Mouse (Mus musculus) heart, adult 2 months (tissue): ENCODE measurements around the gene Dtd1. TPM values are rescaled to one million over a fixed set of nuclear protein-coding genes. Genes with fewer than 3 reads are reported as not detected.

Experiments used
- DNase-seq, 2 experiments: peaks; one replicate each; pipeline ENCODE4 v3.0.0; 2021
- H3K27ac ChIP-seq: fragments of 200-600 bp; 2 replicates; pipeline ENCODE4 v1.8.1; 2022
- H3K27me3 ChIP-seq: fragments of 200-500 bp; 2 replicates; pipeline ENCODE4 v1.6.1; 2012; ENCODE audit warnings: mild to moderate bottlenecking, low read length, inconsistent platforms, mixed read lengths; ENCODE audit not compliant: control insufficient read depth, insufficient read depth
- H3K36me3 ChIP-seq: fragments of 200-500 bp; 2 replicates; pipeline ENCODE4 v1.6.1; 2012; ENCODE audit warnings: low read length, inconsistent platforms; ENCODE audit not compliant: control insufficient read depth, insufficient read depth
- H3K4me1 ChIP-seq: fragments of 200-500 bp; 2 replicates; pipeline ENCODE4 v1.6.1; 2011; ENCODE audit warnings: low read length; ENCODE audit not compliant: control insufficient read depth, insufficient read depth
- H3K4me3 ChIP-seq: fragments of 200-600 bp; 2 replicates; pipeline ENCODE4 v1.8.1; 2022
- H3K79me2 ChIP-seq: fragments of 200-500 bp; replicated peaks from 2 replicates; pipeline ENCODE4 v1.6.1; 2012; ENCODE audit warnings: mild to moderate bottlenecking, inconsistent platforms, low read length, moderate library complexity, mixed read lengths; ENCODE audit not compliant: control insufficient read depth, insufficient read depth
- H3K9ac ChIP-seq: fragments of 200-500 bp; 2 replicates; pipeline ENCODE4 v1.6.1; 2012; ENCODE audit warnings: low read depth, mild to moderate bottlenecking, control low read depth, inconsistent platforms, low read length, mixed read lengths
- CTCF ChIP-seq: fragments of 200-600 bp; IDR thresholded peaks from 2 replicates; pipeline ENCODE4 v1.8.1; 2022; ENCODE audit warnings: antibody characterized with exemption, mild to moderate bottlenecking, moderate library complexity
- EP300 ChIP-seq: fragments of 200-500 bp; IDR thresholded peaks from 2 replicates; pipeline ENCODE4 v1.6.1; 2011; ENCODE audit warnings: low read depth, low read length, control low read depth; ENCODE audit not compliant: insufficient read depth
- POLR2A ChIP-seq: fragments of 200-500 bp; IDR thresholded peaks from 2 replicates; pipeline ENCODE4 v1.6.1; 2011; ENCODE audit warnings: mild to moderate bottlenecking, low read depth, low read length, control low read depth; ENCODE audit not compliant: insufficient read depth
- WGBS: fragments of 180-500 bp; shearing (Covaris S2); methylation state at CpG from one replicate; pipeline ENCODE4 v1.1.7; 2018; 5-methylcytosine and 5-hydroxymethylcytosine counted together
- intact Hi-C: fragments of 180-260 bp; cut with DNase I; formaldehyde crosslinking; loops from one replicate; pipeline ENCODE4 v1.15.1; 2025
- polyA plus RNA-seq: library from polyadenylated mRNA; depleted of rRNA; stranded (reverse); fragments of >200 nt; gene quantifications from 2 replicates; pipeline ENCODE4 v1.2.3, GENCODE M21; 2012
- total RNA-seq, 2 experiments: library from RNA; stranded (reverse); gene quantifications; 2 replicates each; pipeline ENCODE4 v1.2.3; 2021

Gene Dtd1
- total and polyA plus RNA-seq, 3 experiments = 10.5 to 15.7 (median 13.9) TPM

GRCm38 (mm10) chr2:144768375-144769117 lies 168.8 kb downstream of the Dtd1 start:
- no peaks in the 10 kb centered on the region for H3K79me2 ChIP-seq
- H3K9ac ChIP-seq = no peak overlapping the region
- DNase-seq = no peak
- H3K36me3 ChIP-seq = no peaks in the 10 kb centered on the region
- H3K27me3 ChIP-seq = no peaks in the 10 kb centered on the region
- intact Hi-C loops = no loop called here
- TF ChIP-seq CTCF = no peak
- no peak for TF ChIP-seq POLR2A
- TF ChIP-seq EP300 = no peak
- H3K4me1 ChIP-seq = no peaks in the 10 kb centered on the region
- WGBS = 77% methylated on average over 3 of the region's 3 CpGs
- H3K4me3 ChIP-seq = no peak overlapping the region
- H3K27ac ChIP-seq = no peak overlapping the region

GRCm38 (mm10) chr2:144769118-144769496 lies 169.4 kb downstream of the Dtd1 start:
- H3K27me3 ChIP-seq = no peaks in the 10 kb centered on the region
- no peak for DNase-seq
- no peaks in the 10 kb centered on the region for H3K79me2 ChIP-seq
- no peak overlapping the region for H3K4me3 ChIP-seq
- H3K9ac ChIP-seq = no peak overlapping the region
- WGBS = 71% methylated on average over 2 of the region's 2 CpGs
- no peaks in the 10 kb centered on the region for H3K36me3 ChIP-seq
- H3K27ac ChIP-seq = no peak overlapping the region
- TF ChIP-seq EP300 (no peak), CTCF (no peak), POLR2A (no peak)
- intact Hi-C loops = no loop called here
- H3K4me1 ChIP-seq = no peaks in the 10 kb centered on the region

GRCm38 (mm10) chr2:144769556-144769955 lies 169.9 kb downstream of the Dtd1 start:
- no peak for TF ChIP-seq POLR2A
- TF ChIP-seq EP300 = no peak
- no peak for TF ChIP-seq CTCF
- WGBS = 43% methylated on average over 3 of the region's 3 CpGs
- DNase-seq = peak in 1 of 2 experiments; percentile 7

GRCm38 (mm10) chr2:144770452-144770941 lies 170.8 kb downstream of the Dtd1 start:
- no peak for DNase-seq
- intact Hi-C loops = no loop called here
- Histone ChIP-seq H3K27me3 (no peaks in the 10 kb centered on the region), H3K36me3 (no peaks in the 10 kb centered on the region), H3K4me3 (no peak overlapping the region), H3K9ac (no peak overlapping the region), H3K79me2 (no peaks in the 10 kb centered on the region), H3K27ac (no peak overlapping the region), H3K4me1 (no peaks in the 10 kb centered on the region)
- WGBS = 93% methylated on average over 7 of the region's 7 CpGs
- TF ChIP-seq POLR2A (no peak), CTCF (no peak), EP300 (no peak)

More at GRCm38 (mm10) chr2:144769556-144769955, 169.9 kb downstream of the Dtd1 start:
- no peak overlapping the region for H3K9ac ChIP-seq
- no peaks in the 10 kb centered on the region for H3K4me1 ChIP-seq
- H3K36me3 ChIP-seq = no peaks in the 10 kb centered on the region
- no peaks in the 10 kb centered on the region for H3K79me2 ChIP-seq
- intact Hi-C loops = no loop called here
- H3K4me3 ChIP-seq = no peak overlapping the region
- H3K27me3 ChIP-seq = no peaks in the 10 kb centered on the region
- no peak overlapping the region for H3K27ac ChIP-seq

- no peaks in the 10 kb centered on the region for H3K27me3 ChIP-seq
- 88% methylated on average over 4 of the region's 4 CpGs for WGBS
- H3K27ac ChIP-seq = no peak overlapping the region
- H3K4me1 ChIP-seq = no peaks in the 10 kb centered on the region
- TF ChIP-seq CTCF (no peak), EP300 (no peak)
- intact Hi-C loops = no loop called here
- no peak overlapping the region for H3K4me3 ChIP-seq
- no peaks in the 10 kb centered on the region for H3K79me2 ChIP-seq
- no peak for DNase-seq
- H3K36me3 ChIP-seq = no peaks in the 10 kb centered on the region
- H3K9ac ChIP-seq = no peak overlapping the region
These were observed 172.1 kb downstream of the Dtd1 start for GRCm38 (mm10) chr2:144771841-144772240.

- Histone ChIP-seq H3K4me3 (no peak overlapping the region), H3K27me3 (no peaks in the 10 kb centered on the region), H3K9ac (no peak overlapping the region), H3K4me1 (no peaks in the 10 kb centered on the region), H3K27ac (no peak overlapping the region), H3K36me3 (no peaks in the 10 kb centered on the region), H3K79me2 (no peaks in the 10 kb centered on the region)
- intact Hi-C loops = no loop called here
- WGBS = 56% methylated on average over 8 of the region's 8 CpGs
- TF ChIP-seq POLR2A = no peak
- no peak for TF ChIP-seq EP300
- no peak for TF ChIP-seq CTCF
- peak; percentile 29 to 34 for DNase-seq
These were observed 175.0 kb downstream of the Dtd1 start for GRCm38 (mm10) chr2:144774636-144775160.
